Mouse (Mus musculus) adrenal gland (tissue): ENCODE results near the gene Sdf2l1.

Experiments used
- intact Hi-C: fragments of 180-260 bp; cut with DNase I; formaldehyde crosslinking; loops from one replicate; pipeline ENCODE4 v1.15.1; 2025
- microRNA-seq, 2 experiments: library from miRNA; unstranded; fragments of <30 nt; microRNA quantifications; one replicate each; pipeline ENCODE4; 2019

The Sdf2l1 gene

DNA sequence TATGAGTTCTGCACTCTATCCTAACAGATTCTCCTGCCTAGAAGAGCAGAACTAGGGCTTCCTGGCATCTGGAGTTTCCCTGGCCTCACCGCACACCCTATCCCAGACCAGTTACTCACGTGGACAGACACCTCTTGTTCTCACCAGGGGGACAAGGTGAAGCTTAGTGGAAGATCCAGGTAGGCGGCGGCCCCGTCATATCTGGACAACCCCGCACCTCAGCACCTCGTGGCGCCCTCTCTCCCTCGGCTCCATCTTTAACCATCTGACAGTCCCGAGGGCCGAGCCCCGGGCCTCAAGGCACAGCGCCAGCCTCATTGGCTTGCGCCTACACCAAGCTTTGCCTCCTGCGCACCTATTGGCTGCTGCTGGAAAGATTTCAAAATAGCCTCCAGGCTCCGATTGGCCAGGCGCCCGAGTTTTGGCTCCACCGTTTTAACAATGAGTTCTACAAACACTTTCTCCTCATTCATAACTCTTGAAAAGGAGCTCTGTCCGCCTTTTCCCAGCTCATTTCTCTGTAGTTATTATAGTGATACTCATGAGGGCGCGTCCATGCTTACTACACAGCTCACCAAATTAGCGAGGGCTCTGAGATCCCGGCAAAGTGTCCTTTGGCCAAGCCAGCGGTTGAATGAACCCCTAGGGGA is 7.2 kb downstream of the Sdf2l1 start, which contains the start of gene 2610318N02Rik:
Gene 2610318N02Rik, minus strand, starts transcription at position 297 of the 650 bp plus-strand sequence.
- intact Hi-C loops: no loop called here

DNA sequence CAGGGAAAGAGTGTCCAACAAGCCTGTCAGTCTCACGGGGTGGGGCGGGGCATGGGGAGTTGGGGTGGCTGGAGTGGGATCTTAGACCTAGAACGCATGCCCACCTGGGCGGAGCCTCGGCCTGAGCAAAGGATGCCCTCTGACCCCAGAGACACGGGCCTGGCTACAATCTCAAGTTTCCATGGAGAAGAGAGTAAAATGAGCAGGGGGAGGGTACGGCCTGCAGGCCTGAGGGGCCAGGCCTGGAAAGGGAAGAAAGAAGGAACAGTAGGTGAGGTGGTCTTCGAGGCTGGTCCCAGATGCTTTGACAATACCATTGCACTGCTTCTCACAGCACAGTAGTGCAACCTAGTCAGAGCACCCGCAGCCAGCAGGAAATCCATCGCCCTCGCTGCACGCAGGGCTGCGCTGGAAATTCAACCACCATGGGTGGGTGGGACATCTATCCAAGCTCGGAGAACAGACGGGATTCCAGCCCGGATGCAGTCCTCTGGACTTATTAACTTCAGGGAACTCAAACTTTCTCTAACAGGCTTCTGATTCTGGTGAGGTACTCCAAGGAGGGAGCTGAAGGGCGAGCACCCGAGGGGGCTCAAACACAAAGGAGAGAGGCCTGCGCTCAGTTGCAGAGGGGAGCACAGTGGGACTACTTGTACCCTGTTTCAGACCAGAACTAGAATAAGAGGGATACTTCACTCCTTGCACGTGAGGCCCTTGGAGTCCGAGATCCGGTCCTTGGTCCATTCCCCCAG is 7.9 kb downstream of the Sdf2l1 start:
- intact Hi-C loops: no loop called here

DNA sequence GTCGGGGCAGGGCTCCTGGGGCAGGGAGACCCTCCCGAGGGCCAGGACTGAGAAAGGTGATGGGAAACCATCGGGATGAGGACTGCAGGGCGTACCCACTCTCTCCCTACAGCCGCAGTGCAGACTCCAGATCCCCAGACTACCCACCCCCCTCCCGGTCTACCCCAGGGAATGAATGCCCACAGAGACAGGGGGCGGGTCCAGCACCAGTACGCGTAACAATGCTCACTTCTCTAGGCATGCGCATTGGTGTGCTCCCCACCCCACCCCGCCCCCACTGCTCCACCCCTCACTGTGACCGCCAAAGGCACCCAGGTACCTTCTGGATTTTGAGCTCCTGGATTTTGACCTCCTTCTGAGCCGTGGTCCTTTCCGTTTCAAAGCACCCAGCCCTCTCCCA is 10.6 kb downstream of the Sdf2l1 start:
- intact Hi-C loops: no loop called here

DNA sequence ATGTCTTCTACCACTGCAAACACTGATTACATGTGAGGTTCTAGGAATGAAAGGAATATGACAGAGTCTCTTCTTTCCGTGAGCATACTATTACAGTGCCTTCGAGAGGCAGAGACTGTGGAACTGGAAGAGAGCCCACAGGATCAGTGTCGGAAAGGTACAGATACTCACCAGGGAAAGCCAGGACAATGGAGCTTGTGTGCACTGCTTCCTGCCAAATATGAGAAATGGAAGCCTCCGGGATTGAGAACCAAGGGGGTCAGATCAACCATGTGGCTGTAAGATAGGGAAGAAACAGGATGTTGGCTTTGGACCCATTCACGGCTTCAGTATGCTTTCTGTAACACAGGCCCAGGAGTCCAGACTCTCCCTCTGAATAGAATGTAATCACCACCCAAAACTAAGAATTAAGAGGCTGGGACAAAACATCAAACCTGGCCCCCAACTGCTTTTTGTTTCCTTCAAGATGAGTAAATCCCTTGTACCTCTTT is 14.8 kb downstream of the Sdf2l1 start:
- intact Hi-C loops: no loop called here

DNA sequence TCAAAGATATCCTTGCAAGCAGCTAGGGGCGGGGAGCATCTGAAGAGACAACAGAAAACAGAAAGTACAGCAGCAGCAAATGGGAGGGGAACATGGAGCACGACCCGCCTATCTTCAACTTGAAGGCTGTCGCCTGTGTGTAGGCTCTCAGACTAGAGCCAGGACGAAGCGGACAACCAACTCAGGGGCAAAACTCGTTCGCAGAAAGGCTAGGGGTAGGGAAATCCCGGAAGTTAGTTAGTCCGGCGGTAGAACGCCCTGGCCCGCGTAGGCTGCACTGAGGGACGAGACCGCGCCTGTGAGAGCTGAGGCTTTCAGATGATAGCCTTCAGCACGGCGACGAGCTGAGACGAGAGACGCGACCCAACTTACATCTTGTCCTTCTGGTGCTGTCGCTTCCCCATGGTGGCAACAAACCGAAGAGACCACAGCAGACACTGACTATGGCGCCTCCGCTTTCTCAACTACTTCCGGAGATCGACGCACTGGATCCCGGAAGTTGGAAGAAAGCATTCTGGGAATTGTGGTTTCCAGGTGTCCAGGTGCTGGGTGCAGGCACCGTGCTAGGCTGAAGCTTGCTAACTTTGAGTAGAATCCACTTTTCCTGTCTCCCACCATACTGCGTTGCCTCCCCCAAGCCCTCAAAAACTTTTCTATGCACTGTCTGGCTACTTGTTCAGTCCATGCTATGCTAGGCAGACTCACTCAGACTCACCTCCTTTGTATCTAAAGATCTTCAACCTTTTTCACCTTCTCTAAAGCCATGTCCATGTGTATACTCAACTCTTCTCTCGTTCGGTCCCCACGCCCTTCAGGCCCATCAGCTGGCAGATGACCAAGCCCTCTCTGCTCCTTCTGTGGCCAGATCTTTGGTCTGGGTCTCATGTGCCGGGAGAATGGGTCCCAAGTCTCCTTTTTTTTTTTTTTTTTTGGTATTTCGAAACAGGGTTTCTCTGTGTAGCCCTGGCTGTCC is 21.1 kb downstream of the Sdf2l1 start, which contains the start of gene Ppil2:
Gene Ppil2, minus strand, starts transcription at position 487 of the 973 bp plus-strand sequence.
- intact Hi-C loops: no loop called here

DNA sequence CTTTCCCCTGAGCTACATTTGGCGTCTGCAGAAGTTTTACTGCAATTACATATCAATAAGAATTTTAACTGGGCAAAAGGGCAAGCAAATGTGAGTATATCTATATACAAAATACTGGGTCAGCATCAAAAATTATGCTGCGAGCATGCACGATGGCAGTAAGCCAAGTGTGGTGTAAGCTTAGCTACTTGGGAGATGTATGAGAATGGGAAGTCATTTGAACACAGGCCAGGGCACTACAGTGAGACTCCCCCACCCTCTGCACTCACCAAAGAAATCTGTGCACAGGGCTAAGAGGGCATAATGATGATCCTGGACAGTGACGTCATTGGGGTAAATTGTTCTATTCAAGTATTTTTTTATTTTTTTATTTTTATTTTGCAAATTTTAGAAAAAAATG is 27.6 kb downstream of the Sdf2l1 start:
- intact Hi-C loops: no loop called here

DNA sequence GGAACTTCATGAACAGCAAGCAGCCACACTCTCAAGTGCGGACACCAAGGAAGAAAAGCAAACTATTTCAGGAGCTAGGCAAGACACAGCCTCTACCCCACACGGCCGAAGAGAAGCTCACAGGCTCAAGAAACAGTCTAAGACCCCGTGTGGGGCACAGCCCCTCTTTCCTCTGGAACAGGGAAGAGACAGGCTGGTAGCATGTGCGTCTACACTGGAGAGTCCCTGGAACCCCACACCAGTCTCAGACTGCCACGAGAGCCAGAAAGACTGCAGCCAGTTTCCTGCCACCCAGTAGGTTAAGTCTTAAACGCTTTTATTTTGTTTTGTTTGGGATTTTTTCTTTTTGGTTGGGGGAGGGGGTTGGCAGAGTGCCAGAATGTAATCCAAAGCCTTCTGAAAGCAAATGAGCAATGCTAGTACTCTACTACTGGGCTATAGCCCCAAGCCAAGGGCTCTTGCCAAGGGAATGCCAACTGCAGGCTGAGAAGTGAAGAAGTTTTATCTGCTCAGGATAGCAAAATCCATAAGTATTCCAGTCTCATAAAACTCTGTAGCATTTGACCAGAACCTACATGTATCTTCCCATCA is 29.5 kb downstream of the Sdf2l1 start:
- intact Hi-C loops: no loop called here

DNA sequence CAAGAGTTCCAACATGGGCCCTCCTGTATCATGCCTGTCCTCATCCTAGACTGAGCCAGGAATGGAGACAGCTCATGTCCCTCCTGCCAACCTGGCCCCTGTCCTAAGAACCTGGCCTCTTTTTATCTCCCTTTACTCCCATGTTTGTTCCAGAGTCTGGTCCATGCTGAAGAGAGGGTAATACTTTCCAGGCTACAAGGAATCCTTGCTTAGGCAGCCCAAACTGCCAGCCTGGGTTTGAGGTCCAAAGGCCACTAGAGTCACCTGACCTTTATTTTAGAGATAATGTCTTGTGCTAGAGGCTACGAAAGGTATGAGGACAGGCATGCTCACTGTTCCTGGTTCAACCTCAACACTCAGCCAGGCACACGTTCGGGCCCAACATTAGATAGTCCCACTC is 35.2 kb downstream of the Sdf2l1 start:
- intact Hi-C loops: no loop called here

DNA sequence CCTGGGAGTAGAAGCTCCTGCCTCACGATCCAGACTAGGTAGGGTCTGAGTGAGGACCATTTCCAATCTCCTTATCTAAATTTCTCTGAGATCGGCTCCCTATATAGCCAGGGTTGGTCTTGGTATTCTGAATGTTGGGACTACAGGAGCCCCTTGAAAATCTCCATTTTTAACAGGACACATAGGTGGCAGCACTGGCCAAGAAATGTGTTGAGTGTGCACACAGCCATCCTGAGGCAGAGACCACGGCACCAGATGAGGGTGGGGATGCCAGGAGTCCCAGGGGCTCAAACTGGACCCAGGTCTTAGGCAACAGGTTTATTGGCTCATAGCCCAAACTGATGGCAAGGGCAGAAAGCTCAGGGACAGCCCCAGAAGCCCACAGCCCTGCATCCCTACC is 43.8 kb downstream of the Sdf2l1 start:
- intact Hi-C loops: no loop called here

DNA sequence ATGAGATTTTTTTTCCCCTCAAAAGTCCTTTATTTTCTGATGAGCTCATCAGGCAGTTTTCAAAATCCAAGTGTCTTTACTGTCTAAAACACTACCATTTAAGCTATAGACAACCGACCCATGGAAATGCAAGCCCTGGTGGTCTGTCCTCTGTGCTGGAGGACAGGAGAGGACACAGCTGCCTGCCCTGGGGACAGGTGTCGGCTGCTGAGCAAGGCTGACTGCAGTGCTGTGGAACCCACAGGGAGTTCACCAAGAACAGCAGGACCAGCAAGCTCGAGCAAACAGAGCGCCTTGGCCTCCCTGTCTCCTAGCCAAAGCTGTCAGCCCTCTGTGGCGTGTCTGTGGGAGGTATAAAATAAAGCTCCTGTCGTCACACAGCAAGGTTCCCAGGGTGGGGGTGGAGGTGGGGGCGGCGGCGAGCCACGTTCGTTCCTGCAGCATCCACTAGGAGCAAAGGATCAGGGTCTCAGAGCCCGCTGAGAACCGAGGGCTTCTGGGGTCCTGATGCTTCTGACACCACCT is 45.5 kb downstream of the Sdf2l1 start:
- intact Hi-C loops: no loop called here

DNA sequence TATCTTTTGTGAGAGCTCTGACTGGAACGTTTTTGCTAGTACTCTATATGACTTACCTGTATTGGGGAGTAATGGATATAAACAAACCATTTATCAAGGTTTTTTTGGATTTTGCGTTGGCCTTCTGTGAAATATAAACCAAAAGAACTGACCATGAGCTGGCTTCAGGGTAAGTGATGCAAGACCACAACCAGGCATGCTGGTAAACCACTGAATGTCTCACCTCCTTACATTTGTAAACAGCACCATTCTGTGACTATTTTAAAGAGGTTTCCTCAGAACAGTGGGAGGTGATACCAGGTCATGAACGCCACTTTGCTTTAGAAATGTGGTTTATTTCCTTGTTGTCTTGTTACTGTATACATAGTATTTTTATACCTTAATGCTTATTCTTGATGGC is 45.9 kb downstream of the Sdf2l1 start:
- intact Hi-C loops: no loop called here

DNA sequence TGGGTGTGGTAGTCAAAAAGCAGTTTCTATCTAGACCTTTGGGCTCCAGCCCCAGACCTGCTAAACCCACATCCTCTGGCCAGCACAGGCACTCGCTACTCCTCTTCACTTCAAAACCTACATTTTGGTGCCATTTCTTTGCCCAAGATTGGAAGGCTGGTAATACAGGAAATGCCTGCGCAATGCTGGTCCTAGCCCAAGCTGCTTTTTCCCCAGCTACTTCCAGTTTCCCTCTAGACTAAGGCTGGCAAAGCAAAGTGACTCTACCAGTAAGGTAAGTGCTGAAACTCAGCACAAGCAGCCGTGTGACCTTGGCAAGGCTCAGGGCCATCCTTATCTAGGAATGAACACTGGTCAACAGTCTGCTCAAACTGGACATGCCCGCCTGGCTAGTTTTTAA is 46.5 kb downstream of the Sdf2l1 start:
- intact Hi-C loops: no loop called here

DNA sequence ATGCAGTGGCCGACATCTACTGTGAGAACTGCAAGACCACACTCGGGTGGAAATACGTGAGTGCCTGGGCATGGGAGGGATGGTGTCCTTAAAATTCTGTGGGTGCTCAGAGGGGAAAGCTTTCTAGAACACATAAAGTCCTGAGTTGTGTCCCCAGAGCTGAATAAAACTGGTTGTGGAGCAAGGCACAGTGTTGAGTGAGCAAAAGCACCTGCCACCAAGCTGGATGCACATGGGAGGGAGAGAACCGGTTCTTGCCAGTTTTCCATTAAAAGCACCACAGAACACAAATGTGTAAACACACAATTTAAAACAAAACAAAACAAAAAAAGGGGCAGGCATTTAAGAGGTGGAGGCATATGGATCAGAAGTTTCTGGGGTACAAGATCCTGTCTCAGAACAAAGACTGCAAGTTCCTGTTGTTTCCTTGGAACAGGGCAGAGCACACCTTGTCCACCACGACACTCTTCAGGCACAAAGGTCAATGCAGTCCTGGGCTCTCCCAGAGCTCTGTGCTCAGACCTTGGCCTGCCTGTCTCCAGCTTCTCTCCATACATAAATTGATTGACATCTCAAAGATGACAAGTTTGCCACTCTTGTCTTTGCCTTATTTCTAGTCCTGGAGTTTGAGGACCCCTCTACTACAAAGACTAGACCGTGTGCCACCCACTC is 49.9 kb downstream of the Sdf2l1 start:
- intact Hi-C loops: no loop called here

Small RNA genes lying within 50 kb of the gene (microRNA-seq; reads per million reads assigned to microRNA genes)
- gene Mir130b: 144 to 268 reads per million in 2 experiments
- gene Mir301b: 3.4 to 3.7 reads per million in 2 experiments
